Mouse (Mus musculus): Measurements from ENCODE around the gene Cdkal1.

- TF ChIP-seq CTCF (conservative IDR thresholded peaks at IDR 0.05; ENCODE audit: low read length) (no peak), NANOG (IDR thresholded peaks at IDR 0.05; ENCODE audit: borderline replicate concordance, low read length) (no peak), POU5F1 (IDR thresholded peaks at IDR 0.05; ENCODE audit: borderline replicate concordance, low read length) (no peak)
Observed at GRCm38 (mm10) chr13:29753254-29753653, 102.2 kb downstream of the Cdkal1 start.

Measured in E14TG2a.4 (cell line).